Mouse (Mus musculus) kidney, adult 8-10 months (tissue): ENCODE measurements around the gene Map4k5.
A peak's percentile ranks its signal among the peaks of the same experiment; 100 is the strongest.

ENCODE experiments used
- DNase-seq, 2 experiments: peaks; one replicate each; pipeline ENCODE4 v3.0.0; 2022

The Map4k5 gene

GRCm38 (mm10) chr12:69892371-69893251, at the start of gene Map4k5, which contains the start of gene Atl1:
Gene Map4k5, minus strand, starts transcription at chr12:69893200.
Gene Atl1, plus strand, starts transcription at chr12:69892614.
- peak; percentile 83 to 88 for DNase-seq

GRCm38 (mm10) chr12:69941655-69942329, 48.8 kb upstream of the Map4k5 start:
- no peak for DNase-seq

- DNase-seq, result no peak
Measured at GRCm38 (mm10) chr12:69939291-69939690, 46.3 kb upstream of the Map4k5 start.

GRCm38 (mm10) chr12:69937731-69938130, 44.7 kb upstream of the Map4k5 start:
- no peak for DNase-seq

- DNase-seq, result no peak
Measured at GRCm38 (mm10) chr12:69926716-69927115, 33.7 kb upstream of the Map4k5 start.

- DNase-seq, result peak in 1 of 2 experiments; percentile 32
Measured at GRCm38 (mm10) chr12:69924012-69924411, 31.0 kb upstream of the Map4k5 start.

GRCm38 (mm10) chr12:69923603-69924002, 30.6 kb upstream of the Map4k5 start:
- DNase-seq, result no peak

- DNase-seq, result no peak
Measured at GRCm38 (mm10) chr12:69923128-69923527, 30.1 kb upstream of the Map4k5 start.

GRCm38 (mm10) chr12:69922099-69922498, 29.1 kb upstream of the Map4k5 start:
- DNase-seq, result no peak

- no peak for DNase-seq
Measured at GRCm38 (mm10) chr12:69917870-69918269, 24.9 kb upstream of the Map4k5 start.

GRCm38 (mm10) chr12:69912737-69913136, 19.7 kb upstream of the Map4k5 start:
- DNase-seq, result no peak

- DNase-seq, result no peak
Measured at GRCm38 (mm10) chr12:69911906-69912305, 18.9 kb upstream of the Map4k5 start.

- no peak for DNase-seq
Measured at GRCm38 (mm10) chr12:69908511-69908900, 15.5 kb upstream of the Map4k5 start.

GRCm38 (mm10) chr12:69907667-69908510, 14.9 kb upstream of the Map4k5 start:
- no peak for DNase-seq

- DNase-seq, result no peak
Measured at GRCm38 (mm10) chr12:69904991-69905390, 12.0 kb upstream of the Map4k5 start.

- DNase-seq, result no peak
Measured at GRCm38 (mm10) chr12:69898119-69898518, 5.1 kb upstream of the Map4k5 start.

- no peak for DNase-seq
Measured at GRCm38 (mm10) chr12:69895046-69895445, 2.0 kb upstream of the Map4k5 start.

GRCm38 (mm10) chr12:69893927-69894326, 927 bp upstream of the Map4k5 start:
- DNase-seq, result no peak

GRCm38 (mm10) chr12:69891721-69892120, 1.3 kb downstream of the Map4k5 start:
- DNase-seq, result no peak

- DNase-seq, result no peak
Measured at GRCm38 (mm10) chr12:69890476-69890875, 2.5 kb downstream of the Map4k5 start.

- DNase-seq, result no peak
Measured at GRCm38 (mm10) chr12:69890051-69890450, 2.9 kb downstream of the Map4k5 start.

GRCm38 (mm10) chr12:69888345-69888744, 4.7 kb downstream of the Map4k5 start:
- no peak for DNase-seq

GRCm38 (mm10) chr12:69887776-69888175, 5.2 kb downstream of the Map4k5 start:
- DNase-seq, result no peak
